Mouse (Mus musculus): ENCODE results near the gene Rgs13. TPM values are rescaled to one million over a fixed set of nuclear protein-coding genes. Genes with fewer than 3 reads are reported as not detected.

Gene Rgs13
- polyA plus RNA-seq, 1 experiment: not detected

DNA sequence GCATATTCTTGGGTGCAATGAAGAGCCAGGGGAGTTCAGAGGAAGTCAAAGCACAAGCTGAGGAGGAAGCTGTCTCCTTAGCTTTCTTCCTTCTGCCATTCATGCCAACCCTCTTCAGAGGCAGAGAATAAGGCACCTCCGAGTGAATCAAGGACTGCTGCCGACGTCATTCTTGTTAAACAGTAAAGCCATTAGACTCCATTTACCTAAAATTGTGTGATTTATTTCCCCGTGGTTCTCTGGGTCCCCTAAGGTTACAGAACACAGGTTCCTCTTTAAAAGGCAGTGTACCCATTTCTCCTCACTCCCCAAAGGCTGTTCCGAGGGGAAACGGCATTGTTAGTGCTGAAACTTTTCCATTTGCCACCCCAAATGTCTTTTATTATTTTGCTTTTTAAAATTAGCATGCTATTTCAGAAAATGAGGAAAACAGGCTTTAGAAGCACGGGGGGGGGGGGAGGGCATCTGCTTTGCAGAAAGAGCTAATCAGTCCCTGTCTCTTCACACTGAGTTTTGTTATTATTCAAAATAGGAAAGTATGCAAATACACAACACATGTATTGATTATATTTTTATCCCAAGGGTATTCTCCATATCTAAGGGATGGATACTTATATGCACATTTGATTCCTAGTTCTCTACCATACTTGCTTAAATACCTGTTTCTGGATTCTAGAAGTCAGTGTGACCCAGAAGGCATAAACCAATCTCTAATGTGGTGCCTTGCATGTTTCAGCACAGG is 9.7 kb upstream of the Rgs13 start:
- H3K4me1 ChIP-seq (ENCODE audit: control insufficient read depth, insufficient read depth, low read length): peaks cover 2% of the 10 kb centered on the region; the same call in 1 of the 2 replicates

DNA sequence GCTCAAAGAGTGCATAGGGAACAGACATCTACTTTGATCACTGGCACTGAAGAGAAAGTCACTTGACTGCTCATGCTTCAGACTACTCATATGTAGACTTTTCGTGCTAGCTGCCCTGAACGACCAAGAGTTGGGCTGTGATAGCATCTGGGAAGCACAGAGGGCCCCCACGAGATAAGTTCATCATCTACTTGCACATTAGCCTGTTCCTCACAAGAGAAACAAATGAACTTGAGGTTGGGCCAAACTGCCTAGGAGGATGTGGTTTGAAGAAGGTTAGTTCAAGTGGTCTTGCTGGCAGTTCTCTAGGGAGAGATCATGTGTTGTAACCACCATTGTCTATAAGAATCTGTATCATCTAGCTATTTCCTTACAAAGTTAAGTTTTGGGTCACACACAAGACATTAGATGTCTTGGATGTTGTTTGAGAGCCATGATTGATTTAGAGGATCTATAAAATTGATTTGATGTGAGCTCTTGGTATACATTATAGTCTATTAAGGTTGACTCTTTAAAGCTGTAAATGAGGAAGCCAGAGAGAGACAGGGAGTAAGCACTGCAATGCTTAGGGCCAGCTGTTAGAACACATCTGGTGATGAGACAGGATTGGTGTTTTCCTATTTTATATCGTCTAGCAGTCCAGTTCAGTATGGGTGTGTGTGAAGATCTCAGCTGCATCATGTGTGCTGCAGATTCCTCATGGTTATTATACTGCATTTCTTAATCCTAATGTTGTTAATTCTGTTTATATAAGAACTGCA is 8.0 kb upstream of the Rgs13 start:
- WGBS: 76% methylated on average over 4 of the region's 4 CpGs
- Histone ChIP-seq H3K27ac (ENCODE audit: insufficient read depth, low read depth, low read length) (no peak overlapping the region), H3K4me1 (ENCODE audit: control insufficient read depth, insufficient read depth, low read length) (peaks cover 2% of the 10 kb centered on the region; the same call in 1 of the 2 replicates), H3K4me3 (ENCODE audit: insufficient read depth, low read depth, low read length) (no peak overlapping the region)
- no peak for TF ChIP-seq CTCF (IDR thresholded peaks at IDR 0.05; ENCODE audit: insufficient read depth, low read depth, low read length)
- TF ChIP-seq POLR2A (IDR thresholded peaks at IDR 0.05; ENCODE audit: insufficient read depth, low read depth, low read length): no peak

More for the DNA sequence above, 9.7 kb upstream of the Rgs13 start:
- Histone ChIP-seq H3K27ac (ENCODE audit: insufficient read depth, low read depth, low read length) (no peak overlapping the region), H3K4me3 (ENCODE audit: insufficient read depth, low read depth, low read length) (no peak overlapping the region)
- no peak for TF ChIP-seq POLR2A (IDR thresholded peaks at IDR 0.05; ENCODE audit: insufficient read depth, low read depth, low read length)
- TF ChIP-seq CTCF (IDR thresholded peaks at IDR 0.05; ENCODE audit: insufficient read depth, low read depth, low read length): no peak
- WGBS: 41% methylated on average over 7 of the region's 7 CpGs

- Histone ChIP-seq H3K4me3 (ENCODE audit: insufficient read depth, low read depth, low read length) (no peak overlapping the region), H3K4me1 (ENCODE audit: control insufficient read depth, insufficient read depth, low read length) (no peaks in the 10 kb centered on the region), H3K27ac (ENCODE audit: insufficient read depth, low read depth, low read length) (no peak overlapping the region)
- no peak for TF ChIP-seq CTCF (IDR thresholded peaks at IDR 0.05; ENCODE audit: insufficient read depth, low read depth, low read length)
- TF ChIP-seq POLR2A (IDR thresholded peaks at IDR 0.05; ENCODE audit: insufficient read depth, low read depth, low read length): no peak
These were observed 6.5 kb upstream of the Rgs13 start for GRCm38 (mm10) chr1:144183622-144184021.

GRCm38 (mm10) chr1:144179559-144179958 is 2.4 kb upstream of the Rgs13 start:
- no peak overlapping the region for H3K27ac ChIP-seq (ENCODE audit: insufficient read depth, low read depth, low read length)
- 95% methylated on average over 4 of the region's 4 CpGs for WGBS
- H3K4me3 ChIP-seq (ENCODE audit: insufficient read depth, low read depth, low read length): no peak overlapping the region
- H3K4me1 ChIP-seq (ENCODE audit: control insufficient read depth, insufficient read depth, low read length): no peaks in the 10 kb centered on the region
- TF ChIP-seq CTCF (IDR thresholded peaks at IDR 0.05; ENCODE audit: insufficient read depth, low read depth, low read length) (no peak), POLR2A (IDR thresholded peaks at IDR 0.05; ENCODE audit: insufficient read depth, low read depth, low read length) (no peak)

- TF ChIP-seq CTCF (IDR thresholded peaks at IDR 0.05; ENCODE audit: insufficient read depth, low read depth, low read length): no peak
- no peak for TF ChIP-seq POLR2A (IDR thresholded peaks at IDR 0.05; ENCODE audit: insufficient read depth, low read depth, low read length)
- WGBS: 79% methylated on average over 9 of the region's 9 CpGs
- Histone ChIP-seq H3K4me3 (ENCODE audit: insufficient read depth, low read depth, low read length) (no peak overlapping the region), H3K27ac (ENCODE audit: insufficient read depth, low read depth, low read length) (no peak overlapping the region), H3K4me1 (ENCODE audit: control insufficient read depth, insufficient read depth, low read length) (no peaks in the 10 kb centered on the region)
These were observed 1.2 kb upstream of the Rgs13 start for GRCm38 (mm10) chr1:144178281-144178957.

DNA sequence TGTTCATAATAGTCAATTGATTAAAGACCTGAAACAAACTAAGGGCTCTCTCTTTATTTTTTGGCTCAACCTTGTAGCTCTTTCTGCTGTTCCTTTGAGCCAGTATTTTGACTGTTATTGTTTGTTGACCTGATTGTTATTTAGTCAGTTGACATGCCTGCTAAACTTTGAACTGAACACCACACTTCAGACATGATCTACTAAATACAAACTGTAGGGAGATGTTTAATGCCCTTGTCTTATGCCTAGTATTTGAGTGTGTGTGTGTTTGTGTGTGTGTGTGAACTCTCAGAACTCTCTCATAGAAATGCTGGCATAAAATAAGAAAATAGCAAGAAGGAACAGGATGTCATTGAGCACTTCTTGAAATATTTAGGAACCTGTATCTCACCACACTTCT is 448 bp upstream of the Rgs13 start:
- H3K4me3 ChIP-seq (ENCODE audit: insufficient read depth, low read depth, low read length): no peak overlapping the region
- no peak for TF ChIP-seq CTCF (IDR thresholded peaks at IDR 0.05; ENCODE audit: insufficient read depth, low read depth, low read length)
- TF ChIP-seq POLR2A (IDR thresholded peaks at IDR 0.05; ENCODE audit: insufficient read depth, low read depth, low read length): no peak
- no peak overlapping the region for H3K27ac ChIP-seq (ENCODE audit: insufficient read depth, low read depth, low read length)
- no peaks in the 10 kb centered on the region for H3K4me1 ChIP-seq (ENCODE audit: control insufficient read depth, insufficient read depth, low read length)

GRCm38 (mm10) chr1:144174760-144175159 is 2.4 kb downstream of the Rgs13 start:
- WGBS: 96% methylated on average over 6 of the region's 6 CpGs
- Histone ChIP-seq H3K27ac (ENCODE audit: insufficient read depth, low read depth, low read length) (no peak overlapping the region), H3K4me3 (ENCODE audit: insufficient read depth, low read depth, low read length) (no peak overlapping the region), H3K4me1 (ENCODE audit: control insufficient read depth, insufficient read depth, low read length) (no peaks in the 10 kb centered on the region)
- TF ChIP-seq CTCF (IDR thresholded peaks at IDR 0.05; ENCODE audit: insufficient read depth, low read depth, low read length) (no peak), POLR2A (IDR thresholded peaks at IDR 0.05; ENCODE audit: insufficient read depth, low read depth, low read length) (no peak)

DNA sequence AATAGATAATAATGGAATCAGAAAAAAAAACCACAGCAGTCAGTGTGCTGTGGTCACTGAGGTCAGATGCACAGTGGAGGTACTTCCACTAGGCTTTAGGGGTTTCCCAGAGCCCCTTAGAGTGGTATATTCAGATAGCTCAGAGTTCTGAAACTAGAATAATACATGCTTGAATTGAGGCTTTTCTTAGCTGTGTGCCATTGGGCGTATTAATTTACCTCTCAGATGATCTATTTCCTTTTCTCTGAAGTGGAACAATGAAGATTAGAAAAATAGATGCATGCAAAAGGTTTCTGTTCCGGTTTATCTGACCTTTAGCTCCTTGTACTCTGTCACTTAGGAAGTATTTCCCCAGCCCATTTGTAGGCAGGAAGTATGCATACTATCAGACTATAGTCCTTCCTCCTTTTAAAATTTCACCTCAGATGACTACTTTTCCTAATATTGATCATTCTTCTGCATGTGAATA is 3.6 kb downstream of the Rgs13 start:
- WGBS: 86% methylated on average over 2 of the region's 2 CpGs
- TF ChIP-seq CTCF (IDR thresholded peaks at IDR 0.05; ENCODE audit: insufficient read depth, low read depth, low read length) (no peak), POLR2A (IDR thresholded peaks at IDR 0.05; ENCODE audit: insufficient read depth, low read depth, low read length) (no peak)
- Histone ChIP-seq H3K4me1 (ENCODE audit: control insufficient read depth, insufficient read depth, low read length) (no peaks in the 10 kb centered on the region), H3K4me3 (ENCODE audit: insufficient read depth, low read depth, low read length) (no peak overlapping the region), H3K27ac (ENCODE audit: insufficient read depth, low read depth, low read length) (no peak overlapping the region)

DNA sequence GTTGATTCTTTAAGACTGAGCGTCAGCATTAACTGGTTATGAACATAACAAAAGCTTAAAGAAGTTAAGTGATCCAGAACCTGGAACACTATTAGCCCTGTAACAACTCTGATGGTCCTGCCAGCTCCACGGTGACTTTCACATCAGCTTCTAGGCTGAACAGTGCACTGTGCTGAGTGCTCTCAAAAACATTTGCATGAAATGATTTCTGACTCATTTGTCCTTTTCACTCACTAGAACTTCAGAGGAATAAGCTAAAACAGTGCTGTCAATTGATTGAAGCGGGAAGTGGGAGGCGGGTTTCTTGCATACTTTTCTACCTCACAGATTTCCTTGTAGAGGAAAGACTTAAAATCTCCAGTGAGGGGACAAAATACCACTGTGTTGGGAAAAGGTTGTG is 8.3 kb downstream of the Rgs13 start:
- H3K27ac ChIP-seq (ENCODE audit: insufficient read depth, low read depth, low read length): no peak overlapping the region
- TF ChIP-seq CTCF (IDR thresholded peaks at IDR 0.05; ENCODE audit: insufficient read depth, low read depth, low read length): no peak
- TF ChIP-seq POLR2A (IDR thresholded peaks at IDR 0.05; ENCODE audit: insufficient read depth, low read depth, low read length): no peak
- 69% methylated on average over 4 of the region's 4 CpGs for WGBS

More for the DNA sequence above, 8.3 kb downstream of the Rgs13 start:
- Histone ChIP-seq H3K4me1 (ENCODE audit: control insufficient read depth, insufficient read depth, low read length) (no peaks in the 10 kb centered on the region), H3K4me3 (ENCODE audit: insufficient read depth, low read depth, low read length) (no peak overlapping the region)
